9 mouse cellular contexts compared by ENCODE assay signal in the genomic region with DNA sequence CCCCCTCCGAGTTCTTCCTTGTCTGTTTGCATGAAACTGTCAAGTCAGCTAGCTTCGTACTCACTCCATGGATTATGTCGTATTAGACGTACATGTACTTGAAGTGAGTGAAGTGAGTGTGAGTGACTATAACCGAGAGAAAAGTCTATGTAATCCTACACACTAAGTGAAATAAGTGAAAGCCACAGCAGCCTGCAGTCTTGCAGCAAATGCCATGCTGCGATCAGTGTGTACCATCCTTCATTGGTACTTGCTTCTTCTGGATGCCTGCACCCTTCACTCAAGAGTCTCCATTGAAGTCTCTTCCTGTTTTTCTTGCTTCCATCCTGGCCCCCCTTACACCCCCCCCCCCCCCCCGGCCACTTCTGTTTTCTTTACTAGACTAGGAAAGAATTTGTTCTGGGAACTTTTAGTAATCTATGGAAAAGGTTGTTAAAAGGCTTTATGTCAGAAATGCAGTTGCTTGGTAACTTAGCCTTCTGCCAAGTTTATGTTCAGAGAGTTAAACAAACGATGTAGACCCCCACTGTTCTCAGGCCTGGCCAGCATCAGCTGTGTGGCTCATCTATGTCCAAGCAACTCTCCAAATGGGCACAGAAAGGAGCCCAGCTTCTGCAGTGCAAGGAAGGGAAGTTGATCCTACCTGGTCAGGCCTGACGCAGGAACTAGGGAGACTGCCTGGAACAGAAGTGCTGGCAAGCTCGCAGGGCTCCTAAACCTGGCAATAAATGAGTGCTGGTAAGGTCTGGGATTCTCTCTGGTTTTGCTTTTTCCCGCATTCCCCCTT.
A peak's percentile ranks its signal among the peaks of the same experiment; 100 is the strongest.
DNase-seq lines count a peak whose midpoint lies in the region; ATAC-seq and TF ChIP-seq lines count a peak whose summit lies in the region.
"Had no signal": no experiment of that assay in that cellular context is flagged by ENCODE, and none has a peak within 500 bp of the region (broad histone marks: within the 10 kb centered on the region; RNA-seq: fewer than 3 reads in every experiment).

No protein-coding gene starts in this region.

- no peak overlapping the region for H3K9ac ChIP-seq in embryonic facial prominence, embryonic 12.5 days
- H3K9ac ChIP-seq in midbrain, embryonic 11.5 days (ENCODE audit: low read length), result no peak overlapping the region
- no peak overlapping the region for H3K9ac ChIP-seq in limb, embryonic 13.5 days
- H3K9ac ChIP-seq in stomach, postnatal 0 days (ENCODE audit: low read length), result no peak overlapping the region

- no peak for TF ChIP-seq CTCF in stomach, postnatal 0 days (IDR thresholded peaks at IDR 0.05; ENCODE audit: low read depth)

- H3K27me3 ChIP-seq in embryonic facial prominence, embryonic 12.5 days, result no peaks in the 10 kb centered on the region
- H3K27me3 ChIP-seq in embryonic facial prominence, embryonic 10.5 days (replicated peaks; ENCODE audit: low read depth, poor library complexity, severe bottlenecking), result no peaks in the 10 kb centered on the region
- H3K27me3 ChIP-seq in midbrain, embryonic 10.5 days (ENCODE audit: low read depth, poor library complexity, severe bottlenecking), result no peaks in the 10 kb centered on the region; the same call in 1 of the 2 replicates
- no peaks in the 10 kb centered on the region for H3K27me3 ChIP-seq in midbrain, embryonic 11.5 days (ENCODE audit: control insufficient read depth, insufficient read depth, low read length)
- H3K27me3 ChIP-seq in limb, embryonic 13.5 days, result no peaks in the 10 kb centered on the region
- H3K27me3 ChIP-seq in stomach, postnatal 0 days (ENCODE audit: control insufficient read depth, insufficient read depth, low read length), result no peaks in the 10 kb centered on the region

- 0 out of 2 replicates have a peak overlapping the region, but pooled peaks have one; percentile 12 for H3K27ac ChIP-seq in embryonic facial prominence, embryonic 12.5 days
- no peak overlapping the region for H3K27ac ChIP-seq in embryonic facial prominence, embryonic 10.5 days (replicated peaks)
- peak overlapping the region; percentile 55; the same call in 1 of the 2 replicates for H3K27ac ChIP-seq in midbrain, embryonic 10.5 days (replicated peaks)
- H3K27ac ChIP-seq in midbrain, embryonic 11.5 days (ENCODE audit: low read depth, low read length), result no peak overlapping the region
- peak overlapping the region; percentile 78 for H3K27ac ChIP-seq in limb, embryonic 13.5 days
- H3K27ac ChIP-seq in stomach, postnatal 0 days (replicated peaks), result peak overlapping the region; percentile 78

- WGBS in embryonic facial prominence, embryonic 12.5 days, result 43% methylated on average over 11 of the region's 11 CpGs
- 49% methylated on average over 11 of the region's 11 CpGs for WGBS in embryonic facial prominence, embryonic 10.5 days
- WGBS in midbrain, embryonic 10.5 days, result 52% methylated on average over 11 of the region's 11 CpGs
- 44% methylated on average over 10 of the region's 11 CpGs for WGBS in midbrain, embryonic 11.5 days
- 44% methylated on average over 10 of the region's 11 CpGs for WGBS in limb, embryonic 13.5 days
- 33% methylated on average over 10 of the region's 11 CpGs for WGBS in stomach, postnatal 0 days

- 0 out of 2 replicates have a peak, but pooled peaks cover 5% of the 10 kb centered on the region for H3K4me1 ChIP-seq in embryonic facial prominence, embryonic 12.5 days
- H3K4me1 ChIP-seq in embryonic facial prominence, embryonic 10.5 days, result peaks cover 36% of the 10 kb centered on the region
- H3K4me1 ChIP-seq in midbrain, embryonic 10.5 days, result peaks cover 71% of the 10 kb centered on the region
- peaks cover 39% of the 10 kb centered on the region for H3K4me1 ChIP-seq in midbrain, embryonic 11.5 days (ENCODE audit: control insufficient read depth, insufficient read depth, low read length)
- peaks cover 20% of the 10 kb centered on the region for H3K4me1 ChIP-seq in limb, embryonic 13.5 days
- H3K4me1 ChIP-seq in stomach, postnatal 0 days (replicated peaks; ENCODE audit: control insufficient read depth, insufficient read depth), result no peaks in the 10 kb centered on the region; the same call in 1 of the 2 replicates

- H3K36me3 ChIP-seq in embryonic facial prominence, embryonic 12.5 days, result no peaks in the 10 kb centered on the region
- no peaks in the 10 kb centered on the region for H3K36me3 ChIP-seq in embryonic facial prominence, embryonic 10.5 days (replicated peaks)
- H3K36me3 ChIP-seq in midbrain, embryonic 10.5 days, result no peaks in the 10 kb centered on the region
- H3K36me3 ChIP-seq in midbrain, embryonic 11.5 days (ENCODE audit: control insufficient read depth, insufficient read depth, low read length), result no peaks in the 10 kb centered on the region
- H3K36me3 ChIP-seq in limb, embryonic 13.5 days, result no peaks in the 10 kb centered on the region
- H3K36me3 ChIP-seq in stomach, postnatal 0 days (ENCODE audit: control insufficient read depth, insufficient read depth, low read length), result no peaks in the 10 kb centered on the region

- H3K4me2 ChIP-seq in embryonic facial prominence, embryonic 12.5 days (replicated peaks), result no peak overlapping the region
- H3K4me2 ChIP-seq in midbrain, embryonic 11.5 days, result no peak overlapping the region
- peak overlapping the region; percentile 23; the same call in 1 of the 2 replicates for H3K4me2 ChIP-seq in limb, embryonic 13.5 days (replicated peaks)
- H3K4me2 ChIP-seq in stomach, postnatal 0 days (replicated peaks; ENCODE audit: low read depth), result peak overlapping the region; percentile 23

- no peaks in the 10 kb centered on the region for H3K9me3 ChIP-seq in embryonic facial prominence, embryonic 12.5 days
- no peaks in the 10 kb centered on the region for H3K9me3 ChIP-seq in embryonic facial prominence, embryonic 10.5 days
- H3K9me3 ChIP-seq in midbrain, embryonic 10.5 days (replicated peaks), result no peaks in the 10 kb centered on the region
- no peaks in the 10 kb centered on the region for H3K9me3 ChIP-seq in midbrain, embryonic 11.5 days (ENCODE audit: control insufficient read depth, low read length)
- H3K9me3 ChIP-seq in limb, embryonic 13.5 days, result no peaks in the 10 kb centered on the region
- H3K9me3 ChIP-seq in stomach, postnatal 0 days (ENCODE audit: control insufficient read depth, low read length), result no peaks in the 10 kb centered on the region

- no peak for ATAC-seq in embryonic facial prominence, embryonic 12.5 days (ENCODE audit: insufficient number of reproducible peaks, insufficient read depth, low FRiP score, low TSS enrichment)
- ATAC-seq in midbrain, embryonic 11.5 days (ENCODE audit: low FRiP score), result no peak
- peak; percentile 61 for ATAC-seq in limb, embryonic 13.5 days (ENCODE audit: low FRiP score, low read depth)
- 0 out of 2 replicates have a peak, but pooled peaks have one; percentile 35 for ATAC-seq in stomach, postnatal 0 days (ENCODE audit: low FRiP score, low TSS enrichment)

- no peak overlapping the region for H3K4me3 ChIP-seq in embryonic facial prominence, embryonic 12.5 days
- H3K4me3 ChIP-seq in embryonic facial prominence, embryonic 10.5 days, result no peak overlapping the region
- no peak overlapping the region for H3K4me3 ChIP-seq in midbrain, embryonic 10.5 days
- no peak overlapping the region for H3K4me3 ChIP-seq in midbrain, embryonic 11.5 days (ENCODE audit: low read depth, low read length)
- H3K4me3 ChIP-seq in limb, embryonic 13.5 days, result no peak overlapping the region
- H3K4me3 ChIP-seq in stomach, postnatal 0 days (ENCODE audit: low read depth, low read length), result no peak overlapping the region

- no peak for DNase-seq in embryonic facial prominence, embryonic 10.5 days (ENCODE audit: low spot score)
- no peak for DNase-seq in midbrain, embryonic 10.5 days (ENCODE audit: low spot score)
- DNase-seq in midbrain, embryonic 11.5 days (ENCODE audit: low spot score, missing footprints), result no peak
- no peak for DNase-seq in stomach, postnatal 0 days (ENCODE audit: low spot score)
- no peak for DNase-seq in frontal cortex, postnatal 10 days (ENCODE audit: low spot score in 2 of 2)
- no peak for DNase-seq in urinary bladder, postnatal 4 days (ENCODE audit: low spot score in 2 of 2)
- DNase-seq: heart, postnatal 4 days had no signal

- no peak for TF ChIP-seq EP300 in stomach, postnatal 0 days (optimal IDR thresholded peaks at IDR 0.05)

Comparison
In these comparisons a context has a peak if more than half of its experiments do, and no peak if none do; other contexts are left out.
1. H3K27ac ChIP-seq: peak in embryonic facial prominence, embryonic 12.5 days (single experiment), midbrain, embryonic 10.5 days (single experiment), limb, embryonic 13.5 days (single experiment) and stomach, postnatal 0 days (single experiment); none in embryonic facial prominence, embryonic 10.5 days (single experiment) and midbrain, embryonic 11.5 days (single experiment).
2. ATAC-seq: peak in limb, embryonic 13.5 days (single experiment) and stomach, postnatal 0 days (single experiment); none in embryonic facial prominence, embryonic 12.5 days (single experiment) and midbrain, embryonic 11.5 days (single experiment).
3. H3K4me2 ChIP-seq: peak in limb, embryonic 13.5 days (single experiment) and stomach, postnatal 0 days (single experiment); none in embryonic facial prominence, embryonic 12.5 days (single experiment) and midbrain, embryonic 11.5 days (single experiment).